Mouse (Mus musculus): ENCODE measurements around the gene Mgp.

DNA sequence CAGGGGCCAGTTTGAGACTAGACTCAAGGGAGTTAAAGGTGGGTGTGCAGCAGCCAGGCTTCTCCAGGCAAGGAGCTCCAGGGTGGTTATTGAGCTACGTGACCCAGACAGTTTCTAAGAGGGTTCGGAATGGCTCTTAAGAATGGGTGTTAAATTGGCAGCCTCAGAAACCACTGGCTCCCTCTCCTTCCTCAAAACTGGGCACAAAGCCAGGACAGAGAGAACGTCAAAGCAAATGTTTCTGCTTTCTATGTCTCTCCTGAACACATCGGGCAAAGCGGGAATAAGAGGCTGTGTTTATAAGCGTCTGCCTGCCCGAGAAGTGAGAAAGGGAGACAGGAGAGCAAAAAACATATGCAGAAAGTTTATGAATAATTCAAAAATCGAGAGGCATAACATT is 1.0 kb downstream of the Mgp start:
- no peak for TF ChIP-seq POLR2A (IDR thresholded peaks at IDR 0.05; ENCODE audit: borderline replicate concordance, extremely low read depth, insufficient read depth, insufficient read length, poor library complexity, severe bottlenecking)
- no peak for TF ChIP-seq CTCF (IDR thresholded peaks at IDR 0.05; ENCODE audit: borderline replicate concordance, extremely low read depth, insufficient read depth, insufficient read length)

Measured in brain, embryonic 14.5 days (tissue).